Mouse (Mus musculus) right cerebral cortex, postnatal 36 days (tissue): ENCODE data around the gene Gm37240.

Experiments used
- DNase-seq, 2 experiments: peaks; one replicate each; pipeline ENCODE4 v3.0.0; 2022; ENCODE audit warnings: low spot score in 2 of 2, mixed read lengths in 1 of 2

The Gm37240 gene

DNA sequence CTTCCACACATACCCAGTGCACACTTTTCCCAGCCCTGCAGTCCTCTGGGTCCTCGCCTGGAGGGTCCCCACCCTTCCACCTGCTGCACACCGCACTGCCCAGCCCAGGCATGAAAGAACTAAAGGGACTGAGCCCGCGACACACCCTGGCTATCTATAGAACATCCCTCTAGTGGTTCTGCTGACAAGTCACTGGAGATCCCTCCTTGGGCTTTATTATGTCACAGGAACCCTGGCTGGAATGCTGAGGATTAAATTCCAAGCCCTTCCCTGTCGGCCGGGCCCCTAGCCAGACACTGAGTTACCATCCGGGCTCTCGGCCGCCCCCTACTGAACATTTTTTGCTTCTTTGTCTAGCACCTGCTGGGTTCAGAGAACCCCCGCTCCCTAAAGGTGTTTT lies 612.2 kb downstream of the Gm37240 start:
- no peak for DNase-seq

DNA sequence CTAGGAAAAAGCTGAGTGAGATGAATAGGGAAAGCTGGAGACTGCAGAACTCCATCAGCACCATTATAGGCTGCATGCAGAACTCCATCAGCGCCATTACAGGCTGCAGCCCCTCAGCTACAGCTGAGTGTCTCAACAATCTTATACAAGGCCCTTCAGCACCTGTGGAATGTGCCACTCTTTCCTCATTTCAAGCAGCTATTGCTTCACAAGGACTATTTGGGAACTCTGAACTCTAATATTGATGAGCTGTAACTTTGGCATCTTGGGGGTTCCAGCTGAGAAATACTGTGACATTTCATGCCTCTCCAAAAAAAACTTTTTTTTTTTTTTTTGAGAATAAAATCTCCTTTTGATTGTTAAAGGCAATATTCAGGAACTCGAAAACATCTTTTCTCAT lies 615.8 kb downstream of the Gm37240 start:
- no peak for DNase-seq

DNA sequence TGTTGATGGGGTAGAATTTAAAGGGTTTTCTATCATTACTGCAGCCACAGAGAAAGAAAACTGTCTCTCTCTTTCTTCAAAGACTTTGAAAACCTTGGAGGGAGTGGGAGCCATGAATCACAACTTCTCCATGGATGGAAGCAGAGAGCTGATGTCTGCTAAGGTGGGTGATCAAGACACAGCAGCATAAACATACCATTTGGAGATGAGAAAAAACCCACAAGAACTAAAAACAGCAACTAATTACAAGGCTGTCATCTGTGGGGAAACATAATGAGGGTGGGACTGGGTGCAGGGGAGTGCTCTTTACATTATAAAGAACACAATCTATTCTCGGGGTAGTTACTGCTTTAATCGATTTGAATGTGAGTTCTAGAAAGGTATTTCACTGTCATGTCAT lies 622.4 kb downstream of the Gm37240 start:
- DNase-seq: peak in 1 of 2 experiments; percentile 33

DNA sequence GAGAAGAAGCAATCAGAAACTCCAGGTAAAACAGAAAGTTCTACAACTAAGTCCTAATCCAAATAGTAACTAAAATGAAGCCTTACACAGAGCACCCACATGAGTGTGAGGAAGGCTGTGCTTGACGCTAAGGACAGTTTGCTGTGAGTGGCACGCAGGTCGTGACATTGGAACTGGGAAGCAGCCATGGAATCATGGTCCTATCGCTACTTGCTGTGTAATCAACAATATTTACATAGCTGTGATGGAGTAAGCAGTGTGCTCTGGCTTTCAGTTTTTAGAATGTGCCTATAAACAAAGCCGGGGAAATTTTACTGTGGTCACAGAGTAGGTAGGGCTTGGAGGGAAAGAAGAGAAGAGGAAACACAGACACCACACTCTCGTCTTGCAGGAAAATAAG lies 622.8 kb downstream of the Gm37240 start:
- DNase-seq: no peak

DNA sequence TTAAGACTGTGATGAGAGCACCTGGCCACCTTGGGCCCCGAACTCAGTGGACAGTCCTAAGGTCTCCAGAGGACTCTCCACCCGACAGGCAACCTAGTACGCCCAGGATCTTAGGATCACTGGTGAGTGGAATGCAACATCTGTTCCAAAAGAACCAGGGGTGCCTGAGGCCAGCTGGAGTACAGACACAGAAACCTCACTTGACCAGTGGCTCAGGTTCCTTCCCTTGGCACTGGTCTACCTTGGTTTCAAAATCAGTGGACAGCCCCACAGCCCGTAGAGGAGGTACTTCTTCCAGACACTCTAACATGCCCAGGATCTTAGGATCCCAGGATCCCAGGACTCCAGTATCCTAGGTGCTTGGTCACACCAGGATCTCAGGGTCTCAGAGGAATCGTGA lies 632.8 kb downstream of the Gm37240 start:
- no peak for DNase-seq

DNA sequence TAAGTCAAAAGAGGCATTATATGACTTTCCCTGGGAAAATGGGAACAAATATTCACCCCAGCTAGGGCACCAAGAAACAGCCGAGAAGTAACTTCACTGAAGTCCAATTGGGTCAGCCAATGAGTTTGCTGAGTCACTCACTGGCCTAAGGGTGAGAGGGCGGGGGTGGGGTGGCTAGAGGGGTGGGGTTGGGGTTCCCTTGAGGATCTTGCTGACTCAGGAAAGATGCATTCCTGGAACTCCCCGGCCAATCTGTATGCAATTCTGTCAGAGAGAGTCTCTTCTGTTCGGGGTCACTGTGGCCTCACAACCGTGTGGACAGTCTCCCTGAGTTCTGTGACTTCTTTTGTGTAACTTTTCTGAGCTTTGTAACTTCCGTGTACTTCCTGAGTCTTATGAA lies 635.7 kb downstream of the Gm37240 start:
- no peak for DNase-seq

DNA sequence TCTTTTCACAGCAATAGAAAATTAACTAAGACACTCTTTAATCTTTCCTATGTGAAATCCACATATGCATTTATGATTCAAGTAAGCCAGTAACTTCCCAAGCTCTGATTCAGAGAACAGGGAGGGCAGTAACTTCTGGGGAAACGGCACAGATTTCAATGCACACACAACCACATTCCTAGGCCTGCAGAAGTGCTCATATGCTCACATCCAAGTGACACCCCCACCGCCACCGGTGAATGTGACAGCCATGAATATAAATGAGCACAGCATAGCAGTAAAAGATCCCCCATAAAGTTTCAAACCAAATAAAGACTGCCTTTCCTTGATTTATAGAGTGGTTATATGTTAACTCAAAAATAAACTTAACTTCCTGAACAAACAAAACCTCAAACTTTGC lies 641.2 kb downstream of the Gm37240 start:
- DNase-seq: no peak

DNA sequence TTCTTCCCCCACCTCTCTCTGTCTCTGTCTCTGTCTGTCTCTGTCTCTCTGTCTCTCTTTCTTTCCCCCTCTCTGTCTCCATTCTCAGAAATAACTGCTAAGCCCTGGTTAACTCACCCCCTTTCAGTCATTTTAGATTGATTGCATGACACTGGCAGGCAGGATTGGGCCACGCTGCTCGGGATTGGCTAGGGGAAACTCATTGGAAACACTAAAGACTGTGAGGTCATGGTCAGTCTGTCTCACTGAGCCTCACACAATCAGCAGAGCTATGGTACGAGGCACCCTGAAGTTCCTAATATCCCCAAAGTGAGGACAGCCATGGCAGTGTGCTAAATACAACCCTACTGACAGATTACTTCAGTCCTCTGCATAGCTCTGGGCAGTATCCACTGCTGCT lies 650.8 kb downstream of the Gm37240 start:
- no peak for DNase-seq

DNA sequence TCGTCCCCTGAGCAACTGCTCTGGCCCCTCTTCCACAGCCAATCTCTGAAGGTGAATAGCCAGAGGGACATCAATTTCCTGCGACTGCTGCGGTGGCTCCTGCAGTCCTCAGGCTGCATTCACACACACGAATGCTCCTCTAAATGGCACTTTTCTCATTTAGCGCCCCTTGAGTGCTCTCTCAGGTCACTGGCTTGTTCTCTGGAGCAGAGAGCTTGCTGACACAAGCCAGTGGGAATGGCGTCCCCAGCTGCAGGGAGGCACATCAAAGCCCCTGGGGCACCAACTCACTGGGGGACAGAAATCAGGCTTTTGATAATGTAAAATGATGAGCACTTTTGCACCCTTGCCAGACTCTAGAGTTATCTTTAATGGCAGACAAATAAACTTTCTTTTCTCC lies 654.5 kb downstream of the Gm37240 start:
- no peak for DNase-seq

DNA sequence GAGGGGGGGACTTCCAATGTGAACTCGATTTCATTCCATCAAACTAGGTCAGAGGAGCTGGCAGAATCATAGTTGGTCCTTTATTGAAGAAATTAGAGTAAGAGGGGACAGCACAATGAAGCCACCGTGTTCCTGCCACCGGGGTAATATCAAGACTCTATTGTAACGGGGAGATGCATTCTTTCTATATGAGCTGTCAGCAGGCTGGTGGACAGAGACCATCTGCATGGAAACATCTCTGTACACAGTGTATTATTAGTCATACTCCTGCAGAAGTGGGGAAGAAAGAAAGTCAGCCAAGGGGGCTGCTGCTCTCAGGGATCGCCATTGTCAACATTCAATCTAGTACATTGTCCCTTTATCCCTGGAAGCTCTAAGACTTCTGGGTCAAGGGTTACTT lies 665.3 kb downstream of the Gm37240 start:
- DNase-seq: no peak

DNA sequence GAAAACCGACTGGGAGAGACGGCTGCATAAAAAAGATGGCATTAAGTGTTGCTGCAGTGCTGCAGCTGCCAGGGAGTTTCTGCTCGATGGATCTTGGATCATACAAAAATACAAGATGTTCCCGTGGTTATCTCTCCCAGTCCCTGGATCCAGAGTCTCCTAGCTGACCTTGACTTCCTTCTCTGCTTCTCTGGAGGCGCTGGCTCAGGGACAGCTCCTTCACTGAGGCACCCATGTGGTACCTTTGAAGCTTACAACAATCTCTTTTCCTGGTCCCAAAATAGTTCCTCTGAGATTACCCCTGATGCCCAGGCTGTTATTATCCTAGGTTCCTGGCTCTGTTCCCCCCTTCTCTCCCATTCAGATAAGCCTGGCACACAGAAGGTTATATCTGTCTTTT lies 672.4 kb downstream of the Gm37240 start:
- no peak for DNase-seq

DNA sequence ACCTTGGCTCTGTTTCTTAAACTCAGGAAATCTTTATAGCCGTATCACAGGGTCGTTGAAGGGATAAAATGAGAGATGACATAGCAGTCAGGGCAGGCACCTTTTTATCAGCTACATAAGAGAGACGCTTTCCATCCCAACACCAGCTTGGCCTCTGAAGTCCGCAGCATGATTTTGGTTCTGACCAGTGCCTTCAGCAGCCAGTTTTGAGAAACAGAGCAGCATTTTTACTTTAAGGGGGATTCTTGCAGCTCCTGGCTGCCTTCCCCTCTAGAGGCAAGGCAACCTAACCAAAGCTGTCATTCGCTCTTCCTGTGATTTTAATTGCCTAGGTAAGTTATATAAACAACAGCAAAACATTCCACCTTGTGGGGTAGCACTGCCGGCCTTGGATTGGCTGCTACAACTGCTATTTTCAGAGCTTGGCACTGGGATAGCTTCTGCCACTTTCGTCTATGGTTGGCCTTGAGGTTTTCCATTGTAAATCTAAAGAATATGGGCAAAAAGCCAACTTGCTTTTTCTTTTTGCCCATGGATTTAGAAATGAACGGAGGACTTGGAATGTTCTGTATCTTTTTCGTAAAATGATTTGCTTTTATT lies 674.5 kb downstream of the Gm37240 start:
- no peak for DNase-seq

DNA sequence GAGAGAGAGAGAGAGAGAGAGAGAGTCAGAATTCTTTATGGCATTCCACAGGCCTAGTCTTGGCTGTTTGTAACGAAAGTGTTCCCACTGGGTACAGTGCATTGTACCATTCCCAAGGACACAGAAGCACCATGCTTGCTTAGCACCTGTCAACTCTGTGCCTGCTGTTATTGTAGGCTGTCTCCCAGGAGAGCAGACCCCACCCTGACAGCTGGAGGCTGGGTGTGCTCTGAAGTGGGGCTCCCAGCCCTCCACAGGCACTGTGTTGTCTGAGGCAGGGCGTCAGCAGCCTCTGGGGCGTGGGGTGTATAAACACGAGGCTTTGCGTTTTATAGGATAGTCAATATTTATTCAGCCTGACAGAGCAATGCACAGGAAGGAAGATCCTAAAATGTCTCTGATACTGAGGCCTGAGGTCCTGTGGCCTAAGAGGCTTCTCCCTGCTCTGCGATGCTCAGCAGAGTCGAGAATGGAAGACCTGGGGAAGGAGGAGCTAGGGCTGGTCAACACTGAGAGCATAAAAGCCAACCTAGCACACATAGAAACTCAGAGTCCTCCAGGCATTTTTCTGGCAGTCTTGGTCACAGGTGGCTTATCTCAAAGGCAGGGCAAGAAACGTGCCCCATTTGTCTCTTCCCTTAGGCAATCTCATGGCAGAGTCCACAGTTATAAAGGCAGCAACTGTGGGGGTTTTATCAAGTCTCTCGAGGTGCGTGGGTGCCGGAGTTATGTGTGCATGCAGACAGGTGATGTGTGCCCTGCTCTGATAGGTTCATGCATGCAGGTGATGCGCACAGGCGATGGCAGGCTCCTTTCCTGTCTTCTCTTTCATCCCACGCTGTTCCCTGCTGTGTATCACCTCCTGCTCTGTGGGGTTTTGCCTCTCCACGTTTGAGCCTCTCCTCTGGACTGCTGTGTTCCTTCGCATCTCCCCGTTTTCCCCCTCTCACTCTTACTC lies 677.2 kb downstream of the Gm37240 start:
- DNase-seq: no peak

DNA sequence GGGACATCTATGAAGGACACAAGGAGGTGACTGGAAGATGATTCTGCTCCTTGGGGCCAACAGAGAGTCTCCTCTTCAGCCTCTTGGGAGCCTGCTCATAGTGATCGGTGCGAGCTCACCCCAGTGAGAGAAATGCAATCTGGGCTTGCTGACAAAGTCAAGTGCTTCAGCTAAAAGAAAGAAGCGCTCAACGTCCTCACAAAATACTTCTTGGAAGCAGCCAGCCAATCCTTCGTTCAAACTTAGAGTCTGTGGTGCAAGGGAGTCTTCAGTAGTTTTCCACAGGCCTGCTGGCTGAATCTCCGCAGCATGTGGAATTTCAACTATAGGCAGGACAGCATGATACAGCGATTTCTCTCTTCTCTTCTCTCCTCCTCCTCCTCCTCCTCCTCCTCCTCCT lies 680.8 kb downstream of the Gm37240 start:
- no peak for DNase-seq

DNA sequence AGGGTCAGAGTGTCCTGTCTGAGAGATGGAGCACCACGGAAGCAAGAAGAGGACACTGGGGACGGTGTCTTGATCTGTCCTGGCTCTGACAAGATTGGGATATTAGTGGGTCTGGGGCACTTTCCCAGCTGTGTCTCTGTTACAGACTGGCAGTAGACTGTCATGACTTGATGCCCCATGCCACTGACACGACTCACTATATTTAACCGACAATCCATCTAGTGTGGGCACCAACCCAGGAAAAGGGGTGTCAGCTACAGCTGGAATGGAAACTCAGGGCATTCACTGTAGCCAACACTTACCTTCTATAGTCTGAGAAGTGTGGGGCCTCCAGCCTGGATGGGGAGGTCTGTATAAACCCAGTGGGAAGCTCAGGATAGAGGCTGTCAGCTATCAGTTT lies 681.4 kb downstream of the Gm37240 start:
- no peak for DNase-seq

DNA sequence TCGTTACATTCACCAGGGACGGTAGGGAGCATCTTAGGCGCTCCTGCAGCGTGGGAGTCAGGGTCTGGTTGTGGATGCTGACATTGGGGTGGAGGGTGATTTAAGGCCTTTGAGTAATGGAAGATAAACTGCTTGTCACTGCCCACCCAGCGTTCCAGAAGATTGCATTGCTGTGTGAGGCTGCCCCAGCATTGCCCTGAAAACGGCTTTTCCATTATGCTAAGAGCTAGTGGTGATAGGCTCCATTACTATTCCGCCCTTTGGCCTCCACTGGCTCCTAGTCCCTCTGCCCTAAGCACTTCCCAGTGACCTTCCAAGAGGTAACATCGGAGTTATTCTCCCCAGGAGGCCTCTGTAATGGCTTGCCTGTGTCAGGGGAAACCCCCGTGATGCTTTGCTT lies 683.7 kb downstream of the Gm37240 start:
- DNase-seq: no peak

DNA sequence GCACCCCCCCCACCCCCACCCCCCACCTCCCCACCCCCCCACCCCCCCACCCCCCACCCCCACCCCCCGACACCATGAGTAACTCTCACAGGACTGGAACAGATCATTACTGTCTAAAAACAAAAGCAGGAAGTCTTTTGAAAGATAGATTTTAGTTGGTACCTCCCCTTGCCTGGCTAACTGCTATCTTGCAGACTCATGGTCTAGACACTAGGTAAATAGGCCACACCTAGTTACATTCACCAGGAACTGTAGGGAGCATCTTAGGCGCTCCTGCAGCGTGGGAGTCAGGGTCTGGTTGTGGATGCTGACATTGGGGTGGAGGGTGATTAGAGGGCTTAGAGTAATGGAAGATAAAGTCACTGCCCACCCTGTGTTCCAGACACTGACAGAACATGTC lies 684.6 kb downstream of the Gm37240 start:
- DNase-seq: no peak

DNA sequence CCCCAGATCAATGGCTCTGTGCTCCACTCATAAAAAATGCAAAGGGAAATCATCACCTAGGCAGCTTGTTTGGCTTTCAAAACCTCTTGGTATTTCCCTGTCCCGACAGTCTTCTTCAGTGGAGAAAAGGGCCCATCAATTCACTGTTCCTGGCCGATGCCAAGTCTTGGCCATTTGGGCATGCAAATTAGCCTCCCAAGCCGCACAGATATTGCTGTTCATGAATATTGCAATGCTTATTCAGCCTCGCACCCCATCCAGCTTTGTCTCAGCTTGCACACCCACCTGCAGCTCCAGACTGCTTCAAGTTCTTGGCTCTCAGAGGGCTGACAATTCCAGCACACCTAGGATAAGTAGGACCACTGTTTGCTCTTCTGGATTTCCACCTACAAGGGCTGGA lies 685.5 kb downstream of the Gm37240 start:
- DNase-seq: peak in 1 of 2 experiments; percentile 53

DNA sequence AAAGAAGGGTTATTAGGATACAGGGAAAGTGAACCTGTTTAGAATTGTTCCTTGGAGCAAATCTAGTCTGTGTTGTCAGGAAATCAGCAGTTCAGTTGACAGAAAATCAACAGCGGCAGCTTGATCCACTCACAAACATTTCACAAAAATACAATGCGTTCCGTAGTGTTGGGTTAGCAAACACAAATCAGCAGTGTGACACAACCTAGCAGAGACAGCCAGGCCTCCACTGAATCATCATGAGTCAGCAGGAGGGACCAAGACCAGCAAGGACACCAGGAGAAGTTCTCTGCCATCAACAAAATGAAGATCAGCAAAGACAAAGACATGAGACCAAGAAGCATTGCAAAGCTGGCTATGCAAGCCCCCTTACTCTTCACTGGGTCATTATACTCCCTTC lies 688.8 kb downstream of the Gm37240 start:
- no peak for DNase-seq

DNA sequence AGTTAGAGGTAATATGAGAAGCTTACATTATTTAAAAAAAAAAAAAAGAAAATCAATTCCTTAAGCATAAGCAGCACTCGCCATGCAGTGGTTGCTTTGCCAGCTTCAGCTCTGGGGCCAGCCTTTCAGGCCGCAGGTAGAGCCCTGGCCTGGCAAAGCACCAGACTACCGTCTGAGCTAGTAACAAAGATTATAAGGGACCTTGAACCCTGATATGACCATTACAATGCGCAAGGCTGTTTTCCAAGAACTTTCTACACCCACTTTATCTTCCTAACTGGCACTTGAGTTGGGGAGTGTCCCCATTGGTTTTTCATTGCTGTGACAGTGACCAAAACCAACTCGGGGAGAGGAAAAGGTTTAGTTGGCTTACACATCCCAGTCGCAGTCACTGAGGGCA lies 690.2 kb downstream of the Gm37240 start:
- no peak for DNase-seq

DNA sequence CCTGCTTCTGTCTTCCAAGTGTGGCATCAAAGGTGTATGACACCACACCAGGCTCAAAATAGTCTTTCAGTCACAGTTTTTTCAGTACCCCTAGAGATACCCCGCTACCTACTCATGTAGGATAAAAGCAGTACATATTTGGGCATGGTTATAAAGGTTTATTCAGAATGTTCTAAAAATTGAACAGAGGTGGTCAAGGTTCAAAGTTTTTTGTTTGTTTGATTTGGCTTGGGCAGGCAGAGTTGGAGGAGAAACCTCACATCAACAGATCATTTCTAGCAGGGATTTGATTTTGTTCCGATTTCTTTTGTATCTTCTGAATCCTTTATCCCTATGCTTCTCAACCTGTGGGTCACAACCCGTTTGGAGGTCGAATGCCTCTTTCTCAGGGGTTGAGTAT lies 690.7 kb downstream of the Gm37240 start:
- DNase-seq: no peak

DNA sequence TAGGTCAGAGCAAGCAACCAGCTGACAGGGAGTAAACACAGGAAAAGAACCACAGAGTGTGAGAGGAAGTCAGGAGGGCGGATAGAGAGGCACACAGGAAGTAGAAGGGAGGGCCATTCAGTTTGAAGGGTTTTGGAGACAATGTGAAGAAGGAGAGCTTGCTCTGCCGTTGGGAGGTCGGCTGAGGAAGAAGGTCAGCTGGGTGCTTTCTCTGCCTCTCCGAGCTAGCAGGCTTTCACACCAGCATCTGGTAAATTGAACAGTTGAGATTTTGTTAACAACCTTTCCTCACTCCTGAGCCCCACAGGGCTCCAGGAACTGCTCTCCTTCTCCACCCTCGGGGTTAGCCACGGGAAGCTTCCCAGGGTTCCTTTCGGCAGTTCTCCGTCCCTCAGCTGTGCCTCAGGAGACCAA lies 692.2 kb downstream of the Gm37240 start:
- no peak for DNase-seq

DNA sequence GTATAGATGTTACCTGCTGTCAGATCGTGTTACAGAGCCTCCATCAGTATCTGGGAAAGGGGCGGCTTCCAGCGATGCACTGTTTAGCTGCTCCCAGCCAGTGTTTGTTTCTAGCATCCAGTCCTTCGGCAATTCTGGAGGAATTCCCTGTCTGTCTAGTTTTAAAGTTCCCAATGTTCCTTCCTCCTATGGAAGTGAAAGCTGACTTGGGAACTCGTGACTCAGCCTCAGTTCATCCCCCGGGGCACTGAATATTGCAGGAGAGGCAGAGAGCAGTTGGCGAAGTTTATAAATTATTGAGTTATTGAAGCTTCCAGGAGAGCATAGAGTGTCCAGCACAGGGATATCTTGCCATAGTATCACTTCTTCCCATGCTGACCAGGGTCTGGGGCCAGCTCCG lies 697.5 kb downstream of the Gm37240 start:
- DNase-seq: no peak
